Mouse (Mus musculus): ENCODE data around the gene Tesk1.

GRCm38 (mm10) chr4:43481894-43482456, 40.2 kb downstream of the Tesk1 start:
- TF ChIP-seq CTCF (IDR thresholded peaks at IDR 0.05; ENCODE audit: borderline replicate concordance, insufficient read depth, low read depth, low read length) (no peak), POLR2A (IDR thresholded peaks at IDR 0.05; ENCODE audit: borderline replicate concordance, insufficient read depth, low read length) (no peak)
